Mouse (Mus musculus) stomach, adult 2 months (tissue): Measurements from ENCODE around the gene Wfdc10. TPM values are rescaled to one million over a fixed set of nuclear protein-coding genes. Genes with fewer than 3 reads are reported as not detected.

Source experiments
- polyA plus RNA-seq: library from polyadenylated mRNA; depleted of rRNA; stranded (reverse); fragments of >200 nt; gene quantifications from 2 replicates; pipeline ENCODE4 v1.2.3, GENCODE M21; 2012; rRNA removed

Wfdc10 gene
- polyA plus RNA-seq: 0.30 and 3.4 TPM in 2 replicates

DNA sequence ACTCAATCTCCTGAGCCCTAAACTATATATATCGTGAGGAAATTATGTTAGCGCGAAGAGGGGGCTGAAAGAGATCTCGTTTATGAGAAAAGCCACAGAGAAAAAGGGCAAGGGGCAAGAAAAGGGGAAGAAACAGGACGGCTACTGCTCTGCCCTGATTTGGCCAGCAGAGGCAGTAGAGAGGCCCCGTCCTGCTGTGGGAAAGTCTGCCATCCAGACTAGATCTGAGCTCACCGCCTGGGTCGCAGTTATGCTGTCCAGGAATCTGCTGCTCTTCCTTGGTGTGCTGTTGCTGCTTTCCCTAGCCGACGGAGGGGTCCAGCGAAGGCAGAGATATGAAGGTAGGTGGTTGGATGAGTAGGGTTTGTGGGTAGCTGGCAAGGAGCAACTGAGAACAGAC lies at the start of gene Wfdc10:
Gene Wfdc10 (plus strand): TSS at position 189 of the 400 bp plus-strand sequence.

DNA sequence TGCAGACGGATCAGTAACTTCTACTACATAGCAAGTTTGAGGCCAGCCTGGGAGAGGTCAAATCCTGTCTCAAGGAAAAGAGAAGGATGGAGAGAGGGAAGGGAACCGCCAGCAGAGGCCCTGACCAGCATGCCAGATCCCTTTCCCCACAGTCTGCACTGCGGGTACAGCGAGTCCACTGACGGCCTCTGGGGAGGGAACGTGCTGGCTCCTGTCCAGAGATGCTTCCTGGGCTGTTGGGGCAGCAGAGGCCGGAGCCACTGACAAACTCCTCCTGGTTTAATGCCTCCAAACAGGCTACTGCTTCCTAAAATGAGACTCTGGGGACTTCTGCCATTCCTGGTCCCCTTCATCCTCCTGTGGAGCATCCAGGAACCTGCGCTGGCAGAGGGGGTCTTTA lies 42.4 kb upstream of the Wfdc10 start, which contains the start of the genes Wfdc6b and Wfdc8:
Gene Wfdc6b (plus strand): TSS at position 52 of the 400 bp plus-strand sequence.
Gene Wfdc8 (minus strand): TSS at position 156 of the 400 bp plus-strand sequence.

DNA sequence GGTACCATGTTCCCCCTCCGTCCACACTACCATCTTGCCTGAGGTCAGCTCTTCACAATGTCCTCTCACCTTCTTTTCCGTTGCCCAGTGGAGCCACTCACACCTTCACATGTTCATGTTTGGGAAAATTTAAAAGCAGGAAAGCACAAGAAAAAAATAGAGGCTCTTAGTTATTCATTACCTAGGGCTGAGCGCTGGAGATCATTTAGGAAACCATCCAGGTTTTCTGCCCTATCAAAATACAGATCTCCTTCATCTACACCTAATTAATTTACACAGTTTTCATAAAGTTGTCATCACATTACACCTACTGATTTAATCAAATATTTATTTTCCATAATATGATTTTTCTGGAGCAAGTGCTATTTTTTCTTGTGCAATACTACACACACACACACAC lies 17.1 kb upstream of the Wfdc10 start, which contains the start of gene Wfdc16:
Gene Wfdc16 (minus strand): TSS at position 101 of the 400 bp plus-strand sequence.

DNA sequence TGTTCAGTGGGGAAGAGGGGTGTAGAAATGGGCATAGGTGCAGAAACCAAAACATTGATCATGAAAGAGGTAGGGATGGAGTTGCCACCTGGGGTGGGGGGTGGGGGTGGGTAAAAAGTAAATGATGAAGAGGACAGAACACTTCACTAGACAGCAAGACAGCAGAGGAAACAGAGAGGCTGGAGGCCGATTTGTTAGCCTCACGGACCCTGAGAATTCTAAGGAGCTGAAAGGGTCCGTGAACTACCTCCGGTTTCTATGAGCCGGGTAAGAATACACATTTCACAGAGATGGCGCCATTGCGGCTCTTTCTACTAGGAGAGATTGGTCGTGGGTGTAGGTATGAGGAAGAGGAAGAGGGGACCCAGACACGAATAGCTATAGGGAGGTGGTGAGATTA lies 637 bp downstream of the Wfdc10 start, which contains the start of gene Wfdc9:
Gene Wfdc9 (minus strand): TSS at position 101 of the 400 bp plus-strand sequence.

DNA sequence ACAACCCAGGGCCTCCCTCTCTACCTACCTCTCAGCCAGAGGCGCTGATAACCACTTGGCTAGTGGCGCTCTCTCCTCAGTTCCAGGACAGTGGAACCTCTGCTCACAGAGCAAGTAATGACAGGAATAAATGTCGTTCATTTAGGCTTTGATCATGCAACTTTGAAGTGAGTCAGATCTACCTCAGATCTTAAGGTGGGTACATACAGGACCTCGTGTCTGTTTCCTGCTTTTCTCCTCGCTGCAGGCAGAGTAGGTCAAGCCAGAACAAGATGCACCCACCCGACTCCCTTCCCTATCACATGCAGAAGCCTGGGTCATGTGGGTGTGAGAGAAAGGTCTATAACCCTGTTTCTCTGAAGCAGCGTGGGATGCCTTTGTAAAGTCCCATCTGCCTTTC lies 18.1 kb downstream of the Wfdc10 start, which contains the start of gene Wfdc11:
Gene Wfdc11 (minus strand): TSS at position 101 of the 400 bp plus-strand sequence.

DNA sequence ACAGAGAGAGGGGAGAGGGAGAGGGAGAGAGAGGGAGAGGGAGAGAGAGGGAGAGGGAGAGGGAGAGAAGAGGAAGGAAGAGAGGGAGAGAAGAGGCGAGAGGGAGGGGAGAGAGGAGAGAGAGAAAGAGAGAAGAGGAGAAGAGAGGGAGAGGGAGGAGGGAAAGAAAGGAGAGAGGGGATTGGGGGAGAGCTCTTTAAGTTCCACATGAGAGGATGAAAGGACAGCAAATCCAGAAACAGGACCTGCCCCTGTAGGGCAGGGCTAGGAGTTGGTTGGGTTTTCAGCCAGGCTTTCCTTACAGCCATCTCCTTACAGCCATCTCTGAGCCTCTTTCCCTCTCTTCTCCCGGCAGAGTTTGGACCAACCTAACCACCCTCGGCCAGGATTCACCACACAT lies 29.0 kb downstream of the Wfdc10 start, which contains the start of gene Wfdc13:
Gene Wfdc13 (plus strand): TSS at position 301 of the 400 bp plus-strand sequence.

DNA sequence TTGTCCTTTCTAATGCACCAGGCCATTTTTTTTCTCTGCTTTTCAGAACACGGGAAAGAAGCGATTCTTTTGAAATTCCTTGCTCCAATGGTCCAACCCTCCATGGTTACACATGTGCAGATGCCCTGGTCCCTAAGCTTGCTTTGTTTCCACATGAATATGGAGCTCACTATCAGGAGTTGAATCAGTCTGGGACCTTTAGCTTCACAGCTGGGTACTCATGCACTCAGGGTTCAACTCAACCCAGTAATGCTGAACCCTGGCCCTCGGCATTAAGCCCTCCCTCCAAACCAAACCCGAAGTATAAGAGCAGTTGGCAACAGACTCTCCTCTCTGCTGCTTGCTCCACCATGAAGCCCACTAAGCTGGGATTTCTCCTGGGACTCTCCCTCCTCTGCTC lies 42.4 kb downstream of the Wfdc10 start, which contains the start of gene Spint4:
Gene Spint4 (plus strand): TSS at position 301 of the 400 bp plus-strand sequence.

Other genes starting within 250 kb of the Wfdc10 start
- 34.9 and 37.0 TPM in 2 replicates for gene Sdc4, start 212.2 kb upstream of the Wfdc10 start, polyA plus RNA-seq
- 71.4 and 132 TPM in 2 replicates for gene Sys1, start 199.1 kb upstream of the Wfdc10 start, polyA plus RNA-seq
- gene Gm20458, start 195.1 kb upstream of the Wfdc10 start, polyA plus RNA-seq: 31.3 and 46.5 TPM in 2 replicates
- not detected in 2 replicates for gene Trp53tg5, start 182.3 kb upstream of the Wfdc10 start, polyA plus RNA-seq
- gene Dbndd2, start 169.9 kb upstream of the Wfdc10 start, polyA plus RNA-seq: 27.2 and 65.5 TPM in 2 replicates
- 90.3 and 138 TPM in 2 replicates for gene Pigt, start 158.5 kb upstream of the Wfdc10 start, polyA plus RNA-seq
- 41.0 and 51.1 TPM in 2 replicates for gene Wfdc2, start 93.6 kb upstream of the Wfdc10 start, polyA plus RNA-seq
- 0.43 TPM in 1 of 2 replicates, not detected in the other for gene Spint3, start 82.6 kb upstream of the Wfdc10 start, polyA plus RNA-seq
- 0.08 and 0.14 TPM in 2 replicates for gene Wfdc6a, start 70.6 kb upstream of the Wfdc10 start, polyA plus RNA-seq
- 0.19 TPM in 1 of 2 replicates, not detected in the other for gene Eppin, start 62.5 kb upstream of the Wfdc10 start, polyA plus RNA-seq
- 0.11 TPM in 1 of 2 replicates, not detected in the other for gene Wfdc6b, start 42.5 kb upstream of the Wfdc10 start, polyA plus RNA-seq
- gene Wfdc8, start 42.4 kb upstream of the Wfdc10 start, polyA plus RNA-seq: 0.26 TPM in 1 of 2 replicates, not detected in the other
- 0.09 TPM in 1 of 2 replicates, not detected in the other for gene Wfdc16, start 17.2 kb upstream of the Wfdc10 start, polyA plus RNA-seq
- not detected in 2 replicates for gene Wfdc9, start 537 bp downstream of the Wfdc10 start, polyA plus RNA-seq
- not detected in 2 replicates for gene Wfdc11, start 18.0 kb downstream of the Wfdc10 start, polyA plus RNA-seq
- 0.75 and 2.0 TPM in 2 replicates for gene Wfdc13, start 29.1 kb downstream of the Wfdc10 start, polyA plus RNA-seq
- 0.20 TPM in 1 of 2 replicates, not detected in the other for gene Spint4, start 42.5 kb downstream of the Wfdc10 start, polyA plus RNA-seq
- gene Spint5, start 59.3 kb downstream of the Wfdc10 start, polyA plus RNA-seq: not detected in 2 replicates
- 0.22 TPM in 1 of 2 replicates, not detected in the other for gene Wfdc3, start 89.9 kb downstream of the Wfdc10 start, polyA plus RNA-seq
- 9.0 and 25.3 TPM in 2 replicates for gene Dnttip1, start 89.9 kb downstream of the Wfdc10 start, polyA plus RNA-seq
- 31.9 and 34.3 TPM in 2 replicates for gene Ube2c, start 113.9 kb downstream of the Wfdc10 start, polyA plus RNA-seq
- gene Tnnc2, start 123.9 kb downstream of the Wfdc10 start, polyA plus RNA-seq: 33.7 and 34.0 TPM in 2 replicates
- gene Snx21, start 129.8 kb downstream of the Wfdc10 start, polyA plus RNA-seq: 15.0 and 20.3 TPM in 2 replicates
- 37.1 and 48.4 TPM in 2 replicates for gene Acot8, start 148.8 kb downstream of the Wfdc10 start, polyA plus RNA-seq
- gene Zswim3, start 149.1 kb downstream of the Wfdc10 start, polyA plus RNA-seq: 0.58 and 1.1 TPM in 2 replicates
- gene Zswim1, start 166.6 kb downstream of the Wfdc10 start, polyA plus RNA-seq: 8.0 and 8.1 TPM in 2 replicates
- not detected in 2 replicates for gene Spata25, start 172.5 kb downstream of the Wfdc10 start, polyA plus RNA-seq
- gene Ctsa, start 176.8 kb downstream of the Wfdc10 start, polyA plus RNA-seq: 97.4 and 104 TPM in 2 replicates
- gene Neurl2, start 177.4 kb downstream of the Wfdc10 start, polyA plus RNA-seq: 3.4 and 4.2 TPM in 2 replicates
- 43.0 and 47.2 TPM in 2 replicates for gene Pltp, start 201.7 kb downstream of the Wfdc10 start, polyA plus RNA-seq
- gene Pcif1, start 223.3 kb downstream of the Wfdc10 start, polyA plus RNA-seq: 30.9 and 37.6 TPM in 2 replicates